Mouse (Mus musculus) small intestine, adult 2 months (tissue): ENCODE results near the gene Cdc26.

Experiments
- CTCF ChIP-seq: fragments of 200-500 bp; IDR thresholded peaks from 2 replicates; pipeline ENCODE4 v1.5.1; 2012; ENCODE audit warnings: low read depth, mild to moderate bottlenecking, control low read depth, inconsistent platforms, low read length, moderate library complexity, mixed read lengths; ENCODE audit not compliant: insufficient replicate concordance, insufficient read length; ENCODE audit errors: extremely low read depth
- POLR2A ChIP-seq: fragments of 200-500 bp; IDR thresholded peaks from 2 replicates; pipeline ENCODE4 v1.6.1; 2012; ENCODE audit warnings: low read depth, mild to moderate bottlenecking, control low read depth, inconsistent platforms, low read length, moderate library complexity

GRCm38 (mm10) chr4:62369091-62369490 lies 39.4 kb downstream of the Cdc26 start:
- TF ChIP-seq CTCF (no peak), POLR2A (no peak)
